Mouse (Mus musculus): ENCODE data around the gene Asb4. TPM values are rescaled to one million over a fixed set of nuclear protein-coding genes. Genes with fewer than 3 reads are reported as not detected.

Gene Asb4
- polyA plus RNA-seq, 1 experiment from 2014 or later, result 2.2 TPM

- no peak overlapping the region for H3K4me3 ChIP-seq (ENCODE audit: low read depth, low read length)
- no peaks in the 10 kb centered on the region for H3K4me1 ChIP-seq (ENCODE audit: insufficient read depth)
- WGBS (ENCODE audit: insufficient replicate concordance), result 61% methylated on average over 5 of the region's 5 CpGs
- H3K36me3 ChIP-seq (replicated peaks; ENCODE audit: insufficient read depth, low read length), result no peaks in the 10 kb centered on the region
- H3K27ac ChIP-seq (ENCODE audit: low read depth), result no peak overlapping the region
- TF ChIP-seq EP300 (IDR thresholded peaks at IDR 0.05; ENCODE audit: low read depth) (peak; percentile 79), CTCF (IDR thresholded peaks at IDR 0.05; ENCODE audit: low read depth) (no peak)
- peak; percentile 43; the same call in 1 of the 2 replicates for ATAC-seq
- no peaks in the 10 kb centered on the region for H3K9me3 ChIP-seq (ENCODE audit: low read length)
- H3K27me3 ChIP-seq (ENCODE audit: insufficient read depth, low read length), result no peaks in the 10 kb centered on the region
- no peak for DNase-seq
- no peak overlapping the region for H3K4me2 ChIP-seq (ENCODE audit: low read depth, low read length)
- no peak overlapping the region for H3K9ac ChIP-seq (replicated peaks)
These were observed 22.8 kb upstream of the Asb4 start for GRCm38 (mm10) chr6:5360402-5360801.

GRCm38 (mm10) chr6:5361987-5362386, 21.2 kb upstream of the Asb4 start:
- DNase-seq (no peak), ATAC-seq (0 out of 2 replicates have a peak, but pooled peaks have one; percentile 21)
- Histone ChIP-seq H3K9me3 (ENCODE audit: low read length) (no peaks in the 10 kb centered on the region), H3K27me3 (ENCODE audit: insufficient read depth, low read length) (no peaks in the 10 kb centered on the region), H3K9ac (replicated peaks) (no peak overlapping the region), H3K27ac (ENCODE audit: low read depth) (no peak overlapping the region), H3K4me1 (ENCODE audit: insufficient read depth) (no peaks in the 10 kb centered on the region), H3K4me2 (ENCODE audit: low read depth, low read length) (no peak overlapping the region), H3K4me3 (ENCODE audit: low read depth, low read length) (no peak overlapping the region), H3K36me3 (replicated peaks; ENCODE audit: insufficient read depth, low read length) (no peaks in the 10 kb centered on the region)
- WGBS (ENCODE audit: insufficient replicate concordance), result 74% methylated on average over 6 of the region's 6 CpGs
- no peak for TF ChIP-seq EP300 (IDR thresholded peaks at IDR 0.05; ENCODE audit: low read depth)
- no peak for TF ChIP-seq CTCF (IDR thresholded peaks at IDR 0.05; ENCODE audit: low read depth)

DNA sequence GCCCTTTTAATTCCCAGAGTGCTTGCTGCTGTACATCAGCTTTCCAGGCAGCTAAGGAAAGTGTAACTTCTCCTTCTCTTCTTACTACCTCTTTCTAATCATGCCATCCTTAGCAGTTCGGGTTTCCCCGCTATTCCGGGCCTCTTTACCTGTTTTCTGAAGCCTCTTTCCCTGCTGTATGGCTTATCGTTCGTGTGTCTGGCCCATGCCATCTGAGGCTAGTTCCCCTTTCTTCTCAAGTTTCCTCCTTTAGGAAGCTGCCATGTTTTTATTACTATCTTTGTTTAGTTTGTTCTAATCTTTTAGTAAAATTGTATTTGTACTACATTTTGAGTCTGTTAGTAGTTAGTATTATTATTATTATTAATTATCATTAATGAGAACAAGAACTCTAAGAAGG, 17.3 kb upstream of the Asb4 start:
- no peak for ATAC-seq
- DNase-seq, result no peak
- no peaks in the 10 kb centered on the region for H3K36me3 ChIP-seq (replicated peaks; ENCODE audit: insufficient read depth, low read length)
- H3K4me2 ChIP-seq (ENCODE audit: low read depth, low read length), result no peak overlapping the region
- H3K4me3 ChIP-seq (ENCODE audit: low read depth, low read length), result no peak overlapping the region
- no peak overlapping the region for H3K27ac ChIP-seq (ENCODE audit: low read depth)
- no peaks in the 10 kb centered on the region for H3K4me1 ChIP-seq (ENCODE audit: insufficient read depth)
- no peaks in the 10 kb centered on the region for H3K9me3 ChIP-seq (ENCODE audit: low read length)
- H3K9ac ChIP-seq (replicated peaks), result no peak overlapping the region
- H3K27me3 ChIP-seq (ENCODE audit: insufficient read depth, low read length), result no peaks in the 10 kb centered on the region
- TF ChIP-seq EP300 (IDR thresholded peaks at IDR 0.05; ENCODE audit: low read depth), result no peak
- TF ChIP-seq CTCF (IDR thresholded peaks at IDR 0.05; ENCODE audit: low read depth), result no peak
- 59% methylated on average over 5 of the region's 5 CpGs for WGBS (ENCODE audit: insufficient replicate concordance)

DNA sequence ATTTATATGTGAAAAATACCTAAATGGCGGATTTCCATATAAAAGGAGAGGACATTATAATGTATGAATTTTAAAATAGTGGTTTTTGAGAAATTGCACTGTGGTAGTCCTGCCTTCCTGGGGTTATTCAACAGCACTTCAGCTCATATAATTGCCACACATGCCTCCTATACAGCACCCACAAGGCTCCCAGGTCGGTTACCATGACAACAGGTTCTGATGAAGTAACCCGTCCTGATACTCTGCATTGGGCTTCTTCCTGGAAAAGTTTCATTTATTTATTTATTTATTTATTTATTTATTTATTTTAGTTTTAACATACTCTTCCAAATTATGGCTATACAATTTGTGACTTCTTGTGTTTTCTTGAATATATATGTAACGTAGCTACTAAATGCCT, 6.3 kb upstream of the Asb4 start:
- DNase-seq (no peak), ATAC-seq (no peak)
- H3K4me2 ChIP-seq (ENCODE audit: low read depth, low read length), result no peak overlapping the region
- TF ChIP-seq EP300 (IDR thresholded peaks at IDR 0.05; ENCODE audit: low read depth), result no peak
- no peak for TF ChIP-seq CTCF (IDR thresholded peaks at IDR 0.05; ENCODE audit: low read depth)
- H3K4me1 ChIP-seq (ENCODE audit: insufficient read depth), result no peaks in the 10 kb centered on the region; the same call in 1 of the 2 replicates
- no peak overlapping the region for H3K4me3 ChIP-seq (ENCODE audit: low read depth, low read length)
- H3K36me3 ChIP-seq (replicated peaks; ENCODE audit: insufficient read depth, low read length), result no peaks in the 10 kb centered on the region
- 78% methylated on average over 4 of the region's 4 CpGs for WGBS (ENCODE audit: insufficient replicate concordance)
- H3K9ac ChIP-seq (replicated peaks), result no peak overlapping the region
- no peak overlapping the region for H3K27ac ChIP-seq (ENCODE audit: low read depth)
- no peaks in the 10 kb centered on the region for H3K27me3 ChIP-seq (ENCODE audit: insufficient read depth, low read length)
- H3K9me3 ChIP-seq (ENCODE audit: low read length), result no peaks in the 10 kb centered on the region

- Histone ChIP-seq H3K27ac (ENCODE audit: low read depth) (no peak overlapping the region), H3K9ac (replicated peaks) (no peak overlapping the region), H3K4me2 (ENCODE audit: low read depth, low read length) (no peak overlapping the region), H3K4me1 (ENCODE audit: insufficient read depth) (peaks cover 12% of the 10 kb centered on the region; the same call in 1 of the 2 replicates), H3K36me3 (replicated peaks; ENCODE audit: insufficient read depth, low read length) (no peaks in the 10 kb centered on the region), H3K9me3 (ENCODE audit: low read length) (no peaks in the 10 kb centered on the region), H3K27me3 (ENCODE audit: insufficient read depth, low read length) (no peaks in the 10 kb centered on the region), H3K4me3 (ENCODE audit: low read depth, low read length) (no peak overlapping the region)
- no peak for DNase-seq
- WGBS (ENCODE audit: insufficient replicate concordance), result 87% methylated on average over 3 of the region's 3 CpGs
- TF ChIP-seq CTCF (IDR thresholded peaks at IDR 0.05; ENCODE audit: low read depth) (no peak), EP300 (IDR thresholded peaks at IDR 0.05; ENCODE audit: low read depth) (no peak)
- ATAC-seq, result no peak
These were observed 4.1 kb upstream of the Asb4 start for GRCm38 (mm10) chr6:5379048-5379447.

DNA sequence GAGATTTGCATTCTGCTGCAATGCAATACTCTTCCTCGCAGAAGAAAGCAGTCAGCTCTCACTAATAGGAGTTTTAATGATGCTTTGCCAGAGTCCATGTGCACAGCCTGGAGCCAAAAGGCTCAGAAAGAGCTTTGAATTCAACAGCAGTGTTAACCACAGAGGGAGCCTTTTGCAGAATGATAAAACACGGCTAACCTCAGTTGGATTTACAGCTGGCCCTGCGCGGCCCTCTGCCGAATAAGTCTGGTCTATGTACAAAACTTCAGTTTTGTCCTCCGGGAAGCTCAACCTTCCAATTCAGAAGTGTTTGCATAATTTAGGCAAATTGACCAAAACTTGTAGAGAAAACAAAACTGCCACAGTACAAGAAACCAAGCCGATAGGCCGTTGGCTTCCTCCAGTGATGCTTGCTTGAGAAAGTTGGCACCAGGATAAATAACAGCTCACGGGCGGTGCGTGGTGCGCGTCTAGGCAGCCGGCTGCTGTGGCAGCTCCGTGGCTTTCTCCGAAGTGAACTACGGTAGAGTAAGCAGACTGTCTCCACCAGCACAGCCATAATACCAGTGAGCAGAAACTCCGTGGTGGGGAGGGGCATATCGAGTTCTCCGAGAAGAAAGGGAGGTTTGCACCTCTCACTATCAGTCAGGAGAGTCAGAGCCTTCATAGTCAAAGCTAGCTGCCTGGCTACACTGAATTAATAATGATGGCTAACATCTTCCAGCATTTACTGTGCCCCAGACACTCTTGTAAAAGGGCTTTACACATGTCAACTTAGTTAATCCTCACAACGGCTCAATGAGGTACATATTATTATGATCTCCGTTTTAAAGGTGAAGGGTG, 3.2 kb upstream of the Asb4 start:
- no peak for ATAC-seq
- Histone ChIP-seq H3K9me3 (ENCODE audit: low read length) (no peaks in the 10 kb centered on the region), H3K4me3 (ENCODE audit: low read depth, low read length) (no peak overlapping the region), H3K4me1 (ENCODE audit: insufficient read depth) (peaks cover 12% of the 10 kb centered on the region; the same call in 1 of the 2 replicates), H3K4me2 (ENCODE audit: low read depth, low read length) (peak overlapping the region; percentile 56), H3K27ac (ENCODE audit: low read depth) (no peak overlapping the region), H3K27me3 (ENCODE audit: insufficient read depth, low read length) (no peaks in the 10 kb centered on the region), H3K36me3 (replicated peaks; ENCODE audit: insufficient read depth, low read length) (no peaks in the 10 kb centered on the region), H3K9ac (replicated peaks) (no peak overlapping the region)
- DNase-seq, result no peak
- WGBS (ENCODE audit: insufficient replicate concordance), result 39% methylated on average over 22 of the region's 22 CpGs
- no peak for TF ChIP-seq EP300 (IDR thresholded peaks at IDR 0.05; ENCODE audit: low read depth)
- no peak for TF ChIP-seq CTCF (IDR thresholded peaks at IDR 0.05; ENCODE audit: low read depth)

Measured in liver, postnatal 0 days (tissue).